Mouse (Mus musculus): ENCODE data around the gene Denr. TPM values are rescaled to one million over a fixed set of nuclear protein-coding genes. Genes with fewer than 3 reads are reported as not detected.

The Denr gene
- polyA plus RNA-seq, 1 experiment from 2014 or later = 89.2 TPM

- Histone ChIP-seq H3K9me3 (ENCODE audit: control insufficient read depth, low read length) (no peaks in the 10 kb centered on the region), H3K27me3 (ENCODE audit: control insufficient read depth, insufficient read depth, low read length) (no peaks in the 10 kb centered on the region), H3K4me1 (ENCODE audit: control insufficient read depth in 2 of 2, insufficient read depth in 2 of 2, low read length in 2 of 2) (peaks cover 7 to 12% of the 10 kb centered on the region in 2 experiments), H3K4me3 (ENCODE audit: control insufficient read depth in 1 of 2, insufficient read depth in 1 of 2, low read depth in 1 of 2, low read length in 2 of 2) (peak overlapping the region; percentile 72 to 91), H3K9ac (ENCODE audit: low read length) (peak overlapping the region; percentile 98), H3K36me3 (ENCODE audit: control insufficient read depth, insufficient read depth, low read length) (peaks cover 40% of the 10 kb centered on the region), H3K27ac (replicated peaks in 1 of 2; ENCODE audit: control insufficient read depth in 1 of 2, insufficient read depth in 1 of 2, low read depth in 2 of 2, low read length in 2 of 2) (peak overlapping the region in 1 of 2 experiments; percentile 83; a peak in 2 of 4 replicates), H3K4me2 (ENCODE audit: low read length) (peak overlapping the region; percentile 86)
- no peak for ATAC-seq (ENCODE audit: insufficient number of reproducible peaks, insufficient read depth, low FRiP score, low read depth)
- 2% methylated on average over 10 of the region's 10 CpGs for WGBS
Observed at GRCm38 (mm10) chr5:123907631-123907977, 629 bp downstream of the Denr start.

- H3K27ac ChIP-seq (replicated peaks in 1 of 2; ENCODE audit: control insufficient read depth in 1 of 2, insufficient read depth in 1 of 2, low read depth in 2 of 2, low read length in 2 of 2) = 0 out of 4 replicates have a peak overlapping the region, but pooled peaks of 1 of the 2 experiments have one; percentile 3
- H3K4me2 ChIP-seq (ENCODE audit: low read length) = no peak overlapping the region
- 80% methylated on average over 3 of the region's 3 CpGs for WGBS
- no peak for ATAC-seq (ENCODE audit: insufficient number of reproducible peaks, insufficient read depth, low FRiP score, low read depth)
- H3K9ac ChIP-seq (ENCODE audit: low read length) = no peak overlapping the region
- H3K36me3 ChIP-seq (ENCODE audit: control insufficient read depth, insufficient read depth, low read length) = peaks cover 78% of the 10 kb centered on the region
- no peak overlapping the region for H3K4me3 ChIP-seq (ENCODE audit: control insufficient read depth in 1 of 2, insufficient read depth in 1 of 2, low read depth in 1 of 2, low read length in 2 of 2)
- peaks cover 2 to 12% of the 10 kb centered on the region in 2 experiments; a peak in 1 of 4 replicates for H3K4me1 ChIP-seq (ENCODE audit: control insufficient read depth in 2 of 2, insufficient read depth in 2 of 2, low read length in 2 of 2)
- no peaks in the 10 kb centered on the region for H3K27me3 ChIP-seq (ENCODE audit: control insufficient read depth, insufficient read depth, low read length)
- H3K9me3 ChIP-seq (ENCODE audit: control insufficient read depth, low read length) = no peaks in the 10 kb centered on the region
Observed at GRCm38 (mm10) chr5:123914852-123915251, 7.9 kb downstream of the Denr start.

GRCm38 (mm10) chr5:123922112-123922511 lies 15.1 kb downstream of the Denr start:
- peaks cover 95% of the 10 kb centered on the region for H3K36me3 ChIP-seq (ENCODE audit: control insufficient read depth, insufficient read depth, low read length)
- H3K9ac ChIP-seq (ENCODE audit: low read length) = no peak overlapping the region
- no peaks in the 10 kb centered on the region for H3K4me1 ChIP-seq (ENCODE audit: control insufficient read depth in 2 of 2, insufficient read depth in 2 of 2, low read length in 2 of 2)
- no peaks in the 10 kb centered on the region for H3K27me3 ChIP-seq (ENCODE audit: control insufficient read depth, insufficient read depth, low read length)
- H3K4me2 ChIP-seq (ENCODE audit: low read length) = no peak overlapping the region
- no peak overlapping the region for H3K27ac ChIP-seq (replicated peaks in 1 of 2; ENCODE audit: control insufficient read depth in 1 of 2, insufficient read depth in 1 of 2, low read depth in 2 of 2, low read length in 2 of 2)
- H3K9me3 ChIP-seq (ENCODE audit: control insufficient read depth, low read length) = no peaks in the 10 kb centered on the region
- no peak overlapping the region for H3K4me3 ChIP-seq (ENCODE audit: control insufficient read depth in 1 of 2, insufficient read depth in 1 of 2, low read depth in 1 of 2, low read length in 2 of 2)
- WGBS = 82% methylated on average over 6 of the region's 6 CpGs
- no peak for ATAC-seq (ENCODE audit: insufficient number of reproducible peaks, insufficient read depth, low FRiP score, low read depth)

GRCm38 (mm10) chr5:123927118-123927517 lies 20.1 kb downstream of the Denr start, which contains the start of gene Gm43518:
TSS of gene Gm43518 (plus strand) at chr5:123927418.
- no peak within 1 kb of the TSS for H3K4me2 ChIP-seq (ENCODE audit: low read length)
- 90% methylated on average over 9 of the region's 9 CpGs for WGBS
- no peaks in the 10 kb centered on the region for H3K9me3 ChIP-seq (ENCODE audit: control insufficient read depth, low read length)
- peaks cover 3% of the 10 kb centered on the region in 2 experiments; a peak in 3 of 4 replicates for H3K4me1 ChIP-seq (ENCODE audit: control insufficient read depth in 2 of 2, insufficient read depth in 2 of 2, low read length in 2 of 2)
- no peaks in the 10 kb centered on the region for H3K27me3 ChIP-seq (ENCODE audit: control insufficient read depth, insufficient read depth, low read length)
- peaks cover 70% of the 10 kb centered on the region for H3K36me3 ChIP-seq (ENCODE audit: control insufficient read depth, insufficient read depth, low read length)
- no peak within 1 kb of the TSS for H3K9ac ChIP-seq (ENCODE audit: low read length)
- no peak within 1 kb of the TSS for H3K27ac ChIP-seq (replicated peaks in 1 of 2; ENCODE audit: control insufficient read depth in 1 of 2, insufficient read depth in 1 of 2, low read depth in 2 of 2, low read length in 2 of 2)
- ATAC-seq (ENCODE audit: insufficient number of reproducible peaks, insufficient read depth, low FRiP score, low read depth) = no peak
- H3K4me3 ChIP-seq (ENCODE audit: control insufficient read depth in 1 of 2, insufficient read depth in 1 of 2, low read depth in 1 of 2, low read length in 2 of 2) = no peak within 1 kb of the TSS

GRCm38 (mm10) chr5:123930508-123930989 lies 23.6 kb downstream of the Denr start, which contains the start of gene Ccdc62:
TSS of gene Ccdc62 (plus strand) at chr5:123930679.
- H3K4me3 ChIP-seq (ENCODE audit: control insufficient read depth in 1 of 2, insufficient read depth in 1 of 2, low read depth in 1 of 2, low read length in 2 of 2) = peak within 1 kb of the TSS; percentile 71 to 100
- peak; percentile 97 for ATAC-seq (ENCODE audit: insufficient number of reproducible peaks, insufficient read depth, low FRiP score, low read depth)
- H3K4me2 ChIP-seq (ENCODE audit: low read length) = peak within 1 kb of the TSS; percentile 83
- no peaks in the 10 kb centered on the region for H3K9me3 ChIP-seq (ENCODE audit: control insufficient read depth, low read length)
- peaks cover 3% of the 10 kb centered on the region in 2 experiments; a peak in 3 of 4 replicates for H3K4me1 ChIP-seq (ENCODE audit: control insufficient read depth in 2 of 2, insufficient read depth in 2 of 2, low read length in 2 of 2)
- no peaks in the 10 kb centered on the region for H3K27me3 ChIP-seq (ENCODE audit: control insufficient read depth, insufficient read depth, low read length)
- WGBS = under 1% methylated on average over 56 of the region's 56 CpGs
- H3K36me3 ChIP-seq (ENCODE audit: control insufficient read depth, insufficient read depth, low read length) = peaks cover 36% of the 10 kb centered on the region
- peak within 1 kb of the TSS; percentile 96 for H3K9ac ChIP-seq (ENCODE audit: low read length)
- H3K27ac ChIP-seq (replicated peaks in 1 of 2; ENCODE audit: control insufficient read depth in 1 of 2, insufficient read depth in 1 of 2, low read depth in 2 of 2, low read length in 2 of 2) = peak within 1 kb of the TSS; percentile 85 to 91

- H3K4me1 ChIP-seq (ENCODE audit: control insufficient read depth in 2 of 2, insufficient read depth in 2 of 2, low read length in 2 of 2) = peaks cover 3% of the 10 kb centered on the region in 2 experiments; a peak in 3 of 4 replicates
- WGBS = 49% methylated on average over 13 of the region's 13 CpGs
- peak overlapping the region in 1 of 2 experiments; percentile 85 for H3K27ac ChIP-seq (replicated peaks in 1 of 2; ENCODE audit: control insufficient read depth in 1 of 2, insufficient read depth in 1 of 2, low read depth in 2 of 2, low read length in 2 of 2)
- H3K36me3 ChIP-seq (ENCODE audit: control insufficient read depth, insufficient read depth, low read length) = peaks cover 30% of the 10 kb centered on the region
- peak overlapping the region; percentile 71 to 100 for H3K4me3 ChIP-seq (ENCODE audit: control insufficient read depth in 1 of 2, insufficient read depth in 1 of 2, low read depth in 1 of 2, low read length in 2 of 2)
- peak overlapping the region; percentile 83 for H3K4me2 ChIP-seq (ENCODE audit: low read length)
- no peaks in the 10 kb centered on the region for H3K27me3 ChIP-seq (ENCODE audit: control insufficient read depth, insufficient read depth, low read length)
- no peak for ATAC-seq (ENCODE audit: insufficient number of reproducible peaks, insufficient read depth, low FRiP score, low read depth)
- H3K9ac ChIP-seq (ENCODE audit: low read length) = peak overlapping the region; percentile 96
- H3K9me3 ChIP-seq (ENCODE audit: control insufficient read depth, low read length) = no peaks in the 10 kb centered on the region
Observed at GRCm38 (mm10) chr5:123931131-123931530, 24.2 kb downstream of the Denr start.

- Histone ChIP-seq H3K9ac (ENCODE audit: low read length) (no peak overlapping the region), H3K4me1 (ENCODE audit: control insufficient read depth in 2 of 2, insufficient read depth in 2 of 2, low read length in 2 of 2) (peaks cover 3% of the 10 kb centered on the region in 2 experiments; a peak in 3 of 4 replicates), H3K4me2 (ENCODE audit: low read length) (no peak overlapping the region), H3K27ac (replicated peaks in 1 of 2; ENCODE audit: control insufficient read depth in 1 of 2, insufficient read depth in 1 of 2, low read depth in 2 of 2, low read length in 2 of 2) (no peak overlapping the region), H3K4me3 (ENCODE audit: control insufficient read depth in 1 of 2, insufficient read depth in 1 of 2, low read depth in 1 of 2, low read length in 2 of 2) (no peak overlapping the region), H3K27me3 (ENCODE audit: control insufficient read depth, insufficient read depth, low read length) (no peaks in the 10 kb centered on the region), H3K36me3 (ENCODE audit: control insufficient read depth, insufficient read depth, low read length) (peaks cover 12% of the 10 kb centered on the region), H3K9me3 (ENCODE audit: control insufficient read depth, low read length) (no peaks in the 10 kb centered on the region)
- ATAC-seq (ENCODE audit: insufficient number of reproducible peaks, insufficient read depth, low FRiP score, low read depth) = no peak
Observed at GRCm38 (mm10) chr5:123932927-123933326, 26.0 kb downstream of the Denr start.

- Histone ChIP-seq H3K4me1 (ENCODE audit: control insufficient read depth in 2 of 2, insufficient read depth in 2 of 2, low read length in 2 of 2) (peaks cover 3% of the 10 kb centered on the region in 2 experiments; a peak in 3 of 4 replicates), H3K9ac (ENCODE audit: low read length) (no peak overlapping the region), H3K4me2 (ENCODE audit: low read length) (no peak overlapping the region), H3K4me3 (ENCODE audit: control insufficient read depth in 1 of 2, insufficient read depth in 1 of 2, low read depth in 1 of 2, low read length in 2 of 2) (no peak overlapping the region), H3K9me3 (ENCODE audit: control insufficient read depth, low read length) (no peaks in the 10 kb centered on the region), H3K27me3 (ENCODE audit: control insufficient read depth, insufficient read depth, low read length) (no peaks in the 10 kb centered on the region), H3K36me3 (ENCODE audit: control insufficient read depth, insufficient read depth, low read length) (peaks cover 6% of the 10 kb centered on the region), H3K27ac (replicated peaks in 1 of 2; ENCODE audit: control insufficient read depth in 1 of 2, insufficient read depth in 1 of 2, low read depth in 2 of 2, low read length in 2 of 2) (no peak overlapping the region)
- ATAC-seq (ENCODE audit: insufficient number of reproducible peaks, insufficient read depth, low FRiP score, low read depth) = no peak
- WGBS = 90% methylated on average over 12 of the region's 12 CpGs
Observed at GRCm38 (mm10) chr5:123933556-123933955, 26.6 kb downstream of the Denr start.
